Mouse (Mus musculus): ENCODE measurements around the gene Spdye4b.
A peak's percentile ranks its signal among the peaks of the same experiment; 100 is the strongest.

GRCm38 (mm10) chr5:143149536-143149935, 31.3 kb upstream of the Spdye4b start:
- peak; percentile 50 for TF ChIP-seq CTCF (conservative IDR thresholded peaks at IDR 0.05; ENCODE audit: low read length)
- no peak for TF ChIP-seq POU5F1 (IDR thresholded peaks at IDR 0.05; ENCODE audit: borderline replicate concordance, low read length)
- no peak for TF ChIP-seq NANOG (IDR thresholded peaks at IDR 0.05; ENCODE audit: borderline replicate concordance, low read length)

Measured in E14TG2a.4 (cell line).